Mouse (Mus musculus): ENCODE results near the gene Gpalpp1.

The Gpalpp1 gene

GRCm38 (mm10) chr14:76110396-76111221 is at the start of gene Gpalpp1, which contains the start of gene Nufip1:
Gene Gpalpp1, minus strand, starts transcription at chr14:76110760.
Gene Nufip1, plus strand, starts transcription at chr14:76110891.
- DNase-seq (ENCODE audit: low spot score in 2 of 2): peak; percentile 85 to 94

DNA sequence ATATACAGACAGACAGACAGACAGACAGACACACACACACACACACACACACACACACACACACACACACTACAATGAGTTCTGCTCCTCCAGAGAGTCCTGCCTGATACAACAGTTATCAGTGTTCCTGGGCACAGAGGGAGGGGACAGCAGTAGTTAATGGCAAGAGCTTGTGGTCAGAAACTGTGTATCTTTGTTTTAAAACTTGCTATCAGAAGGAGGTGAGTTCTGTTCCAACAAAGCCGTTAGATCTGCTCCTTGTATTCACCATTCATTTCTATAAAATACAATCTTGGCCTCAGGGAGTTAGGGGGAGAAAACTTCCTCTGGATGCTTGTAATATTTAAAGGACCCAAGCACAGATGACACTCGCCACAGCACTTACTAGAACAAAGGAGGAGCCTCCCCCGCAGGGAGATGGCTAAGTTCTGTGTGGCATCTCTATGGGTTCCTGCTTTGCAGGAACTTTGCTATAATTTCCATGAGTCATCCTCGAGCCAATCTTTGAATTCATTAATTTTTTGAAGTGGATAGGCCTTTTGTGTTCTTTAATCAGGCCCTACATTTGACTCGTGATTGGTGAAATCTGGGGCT is 47.7 kb upstream of the Gpalpp1 start:
- no peak for DNase-seq (ENCODE audit: low spot score in 2 of 2)

GRCm38 (mm10) chr14:76153828-76154227 is 43.3 kb upstream of the Gpalpp1 start:
- no peak for DNase-seq (ENCODE audit: low spot score in 2 of 2)

GRCm38 (mm10) chr14:76153003-76153675 is 42.6 kb upstream of the Gpalpp1 start:
- peak in 1 of 2 experiments; percentile 11 for DNase-seq (ENCODE audit: low spot score in 2 of 2)

DNA sequence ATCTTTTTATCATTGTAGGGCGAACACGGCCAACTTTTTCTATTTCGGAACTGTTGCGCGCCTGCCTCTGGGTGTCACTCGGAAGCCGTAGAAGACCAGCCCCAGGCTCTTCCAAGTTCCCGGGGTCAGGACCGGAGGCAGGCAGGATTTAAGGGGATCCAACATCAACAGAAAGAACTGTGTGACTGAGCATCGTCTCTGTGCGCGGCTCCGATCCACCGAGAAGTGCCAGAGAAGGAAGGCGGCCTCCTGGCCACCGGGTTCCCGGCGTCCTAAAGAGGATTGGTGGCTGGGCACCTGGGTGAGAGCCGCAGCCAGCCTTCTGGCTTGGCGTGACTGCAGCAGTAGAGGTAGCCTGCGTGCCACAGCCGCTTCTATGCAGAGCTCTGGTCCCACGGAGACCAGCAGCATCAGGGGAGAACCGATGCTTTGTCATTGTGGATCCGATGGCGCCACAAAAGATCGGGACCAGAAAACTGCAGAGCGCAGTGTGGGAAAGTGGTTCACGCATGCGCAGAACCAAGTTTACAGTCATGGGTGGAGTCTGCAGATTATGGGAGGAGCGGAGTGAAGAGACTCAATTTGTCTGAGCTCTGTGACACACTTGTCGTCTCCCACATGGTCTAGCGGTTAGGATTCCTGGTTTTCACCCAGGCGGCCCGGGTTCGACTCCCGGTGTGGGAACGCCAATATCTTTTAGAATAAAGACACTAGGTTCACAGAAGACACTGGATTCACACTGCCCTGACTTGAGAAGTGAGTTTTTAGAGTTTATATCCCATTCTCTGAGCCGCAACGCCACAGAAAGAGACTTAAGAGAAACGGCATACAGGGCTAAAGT is 41.8 kb upstream of the Gpalpp1 start:
- DNase-seq (ENCODE audit: low spot score in 2 of 2): peak; percentile 89 to 99

DNA sequence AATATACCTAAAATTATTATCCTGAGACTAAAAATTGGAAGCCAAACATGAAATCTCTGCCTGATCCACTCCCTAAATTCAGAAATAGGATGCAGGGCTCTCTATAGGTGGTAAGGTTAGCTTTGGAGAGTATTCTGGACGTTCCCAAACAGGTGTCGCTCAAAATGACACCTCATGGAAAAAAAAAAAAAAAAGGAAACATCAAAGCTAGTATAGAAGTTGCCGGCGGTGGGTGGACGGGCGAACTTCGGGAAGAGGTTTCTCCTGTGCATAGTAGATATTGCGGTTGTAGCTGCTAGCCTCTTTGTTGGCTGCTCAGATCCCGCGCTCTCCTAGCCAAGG is 41.2 kb upstream of the Gpalpp1 start:
- no peak for DNase-seq (ENCODE audit: low spot score in 2 of 2)

DNA sequence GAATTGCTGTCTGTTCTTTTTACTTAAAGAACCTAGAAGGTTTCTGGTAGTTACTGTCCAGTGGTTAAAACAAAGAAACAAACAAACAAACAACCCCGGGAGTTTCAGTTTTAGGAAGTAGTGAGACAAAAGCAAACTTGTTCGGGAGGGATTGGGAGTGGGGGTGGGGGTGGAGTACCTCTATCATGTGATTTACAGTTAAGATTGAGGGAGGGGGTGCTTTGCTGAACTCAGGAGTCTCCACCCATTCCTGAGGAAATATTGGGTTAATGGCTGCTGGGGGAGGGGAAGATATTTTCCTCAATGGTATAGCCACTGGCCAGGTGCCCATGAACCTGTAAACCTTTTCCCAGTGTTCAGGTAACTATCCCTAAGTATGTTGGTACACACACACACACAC is 40.5 kb upstream of the Gpalpp1 start:
- no peak for DNase-seq (ENCODE audit: low spot score in 2 of 2)

DNA sequence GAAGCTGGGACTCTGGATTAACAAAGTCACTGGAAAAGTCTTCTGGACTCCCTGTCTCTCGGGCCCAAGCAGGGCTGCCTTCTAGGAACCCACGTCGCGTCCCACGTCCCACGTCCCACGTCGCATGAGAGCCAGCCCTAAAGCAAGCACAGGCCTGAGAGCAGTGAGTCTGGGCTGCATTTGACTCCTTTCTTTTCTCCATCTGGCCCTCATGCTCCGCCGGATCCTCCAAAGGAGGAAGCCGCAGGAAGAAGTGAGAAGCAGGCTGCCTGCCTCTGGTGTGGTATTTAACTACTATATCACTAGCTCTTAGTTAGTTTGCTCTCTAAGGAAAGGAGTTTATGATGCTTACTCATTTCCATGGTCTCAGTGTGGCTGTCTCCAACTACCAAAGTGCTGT is 39.9 kb upstream of the Gpalpp1 start:
- no peak for DNase-seq (ENCODE audit: low spot score in 2 of 2)

- peak in 1 of 2 experiments; percentile 19 for DNase-seq (ENCODE audit: low spot score in 2 of 2)
Observed at GRCm38 (mm10) chr14:76149531-76150179, 39.1 kb upstream of the Gpalpp1 start.

- no peak for DNase-seq (ENCODE audit: low spot score in 2 of 2)
Observed at GRCm38 (mm10) chr14:76148294-76148693, 37.7 kb upstream of the Gpalpp1 start.

DNA sequence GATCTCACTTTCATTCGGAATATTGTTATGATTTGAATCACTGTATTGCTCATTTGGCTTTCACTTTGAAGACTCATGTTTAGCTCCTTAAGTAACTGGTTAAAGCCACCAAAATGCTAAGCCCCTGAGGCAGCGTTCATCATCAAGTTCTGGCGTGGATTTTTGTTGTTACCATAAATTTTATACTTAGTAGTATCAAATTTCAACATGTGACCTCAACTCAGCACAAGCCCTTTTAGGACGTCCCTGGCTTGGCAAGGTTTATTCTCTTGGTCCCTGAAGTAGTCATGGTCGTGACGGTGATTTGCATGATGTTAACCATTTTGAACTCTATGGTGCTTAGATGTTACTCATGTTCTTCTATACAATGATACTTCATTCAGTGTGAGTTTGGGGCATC is 36.5 kb upstream of the Gpalpp1 start:
- no peak for DNase-seq (ENCODE audit: low spot score in 2 of 2)

DNA sequence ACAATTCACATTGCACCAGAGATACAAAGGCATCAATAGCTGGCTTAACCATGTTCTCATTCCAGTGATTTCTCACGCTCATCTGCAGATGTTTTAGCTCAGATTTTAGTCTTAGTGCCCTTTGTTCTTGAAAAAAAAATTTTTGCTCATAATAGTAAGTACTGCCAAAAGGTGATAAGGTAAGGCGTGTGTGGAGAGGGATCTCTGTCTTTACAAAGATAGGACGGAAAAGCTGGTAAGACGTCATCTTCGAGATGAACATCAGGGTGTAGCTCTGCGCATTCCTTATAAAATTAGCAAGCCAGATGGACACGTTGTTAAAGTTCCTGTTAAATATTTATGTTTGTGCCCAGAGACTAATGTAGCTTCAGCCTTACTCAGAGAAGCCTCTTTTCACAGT is 35.3 kb upstream of the Gpalpp1 start:
- no peak for DNase-seq (ENCODE audit: low spot score in 2 of 2)

DNA sequence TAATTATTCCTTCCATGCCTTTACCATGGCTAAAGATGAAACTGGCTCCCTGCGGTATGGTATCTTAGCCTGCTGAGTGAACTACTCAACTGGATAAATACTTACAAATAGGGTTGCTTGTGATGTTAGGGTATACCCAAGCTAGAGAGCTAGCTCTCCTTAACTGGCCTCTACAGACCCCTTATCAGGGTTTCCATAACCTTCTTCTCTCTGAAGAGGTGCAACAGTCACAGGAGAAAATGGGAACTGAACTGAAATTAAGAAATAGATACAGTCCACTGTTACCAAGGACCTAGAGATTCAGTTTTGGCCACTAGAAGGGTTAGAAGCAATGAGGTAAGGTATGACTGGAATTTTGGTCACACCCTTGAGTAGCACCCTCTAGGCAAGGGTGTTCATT is 34.7 kb upstream of the Gpalpp1 start:
- no peak for DNase-seq (ENCODE audit: low spot score in 2 of 2)

DNA sequence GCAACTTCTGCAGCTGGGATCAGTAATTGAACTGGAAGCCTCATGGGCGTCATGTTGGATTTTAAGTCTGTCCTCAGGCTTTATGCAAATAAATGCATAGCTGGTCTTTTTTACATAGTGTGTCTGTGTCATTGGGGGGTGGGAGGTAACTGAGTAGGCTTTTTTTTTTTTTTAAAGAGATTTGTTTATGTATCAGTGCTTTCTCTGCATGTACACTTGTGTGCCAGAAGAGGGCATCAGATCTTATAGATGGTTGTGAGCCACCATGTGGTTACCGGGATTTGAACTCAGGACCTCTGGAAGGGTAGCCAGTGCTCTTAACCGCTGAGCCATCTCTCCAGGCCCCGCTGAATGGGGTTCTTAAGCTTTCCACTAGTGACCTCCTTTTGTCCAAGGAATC is 24.4 kb upstream of the Gpalpp1 start:
- no peak for DNase-seq (ENCODE audit: low spot score in 2 of 2)

- no peak for DNase-seq (ENCODE audit: low spot score in 2 of 2)
Observed at GRCm38 (mm10) chr14:76128174-76128573, 17.6 kb upstream of the Gpalpp1 start.

DNA sequence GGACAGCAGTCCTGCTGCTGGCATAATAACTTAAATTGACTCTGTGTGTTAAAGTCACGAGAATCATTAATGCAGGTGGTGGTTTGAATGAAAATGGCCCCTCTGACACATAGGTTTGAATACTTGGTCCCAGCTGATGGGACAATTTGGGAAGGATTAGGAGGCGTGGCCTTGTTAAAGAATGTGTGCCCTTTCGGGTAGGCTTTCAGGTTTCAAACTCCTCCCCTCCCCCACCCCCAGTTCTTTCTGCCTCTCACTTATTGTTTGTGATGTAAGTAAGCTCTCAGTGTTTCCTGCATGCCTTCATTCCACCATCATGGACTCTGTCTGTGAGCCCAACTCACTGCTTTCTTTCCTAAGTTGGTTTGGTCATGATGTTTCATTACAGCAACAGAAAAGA is 16.8 kb upstream of the Gpalpp1 start:
- DNase-seq (ENCODE audit: low spot score in 2 of 2): no peak

DNA sequence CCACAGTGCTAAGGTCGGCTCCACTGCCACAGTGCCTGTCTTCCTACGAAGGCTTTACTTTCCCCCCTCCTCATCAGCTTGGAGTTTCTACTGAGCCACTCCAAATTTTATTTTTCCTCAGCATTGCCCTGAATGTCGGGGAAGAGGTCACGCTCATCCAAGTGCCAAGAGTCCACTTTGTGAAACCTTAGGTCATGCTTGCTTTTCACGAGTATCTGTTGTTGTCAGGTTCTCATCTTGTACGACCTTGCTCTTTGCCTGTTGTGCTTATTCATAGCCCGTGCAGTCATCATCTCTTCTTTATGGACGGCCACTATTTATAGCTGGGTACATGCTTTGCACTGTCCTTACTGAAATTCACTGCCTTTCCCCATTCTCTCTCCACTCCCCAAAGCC is 12.1 kb upstream of the Gpalpp1 start:
- no peak for DNase-seq (ENCODE audit: low spot score in 2 of 2)

- DNase-seq (ENCODE audit: low spot score in 2 of 2): peak in 1 of 2 experiments; percentile 44
Observed at GRCm38 (mm10) chr14:76121901-76122662, 11.5 kb upstream of the Gpalpp1 start.

- peak; percentile 48 to 72 for DNase-seq (ENCODE audit: low spot score in 2 of 2)
Observed at GRCm38 (mm10) chr14:76120472-76120871, 9.9 kb upstream of the Gpalpp1 start.

DNA sequence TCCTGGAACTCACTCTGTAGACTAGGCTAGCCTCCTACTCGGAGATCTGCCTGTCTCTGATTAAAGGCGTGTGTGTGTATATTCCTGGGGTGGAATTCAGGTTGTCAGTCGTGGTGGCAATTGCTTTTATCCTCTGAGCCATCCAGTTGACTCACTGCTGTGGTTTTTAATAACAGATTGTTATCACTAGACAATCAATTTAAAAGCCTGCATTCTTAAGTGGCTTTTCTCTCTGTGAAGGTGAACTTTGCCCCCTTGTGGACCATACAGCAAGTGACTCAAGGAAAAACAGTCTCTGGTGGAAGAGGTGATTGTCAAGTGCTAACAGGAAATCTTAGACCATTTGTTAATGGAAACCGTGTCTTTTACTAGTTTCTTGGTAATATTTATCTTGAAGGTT is 8.4 kb upstream of the Gpalpp1 start:
- DNase-seq (ENCODE audit: low spot score in 2 of 2): no peak

GRCm38 (mm10) chr14:76115744-76116143 is 5.2 kb upstream of the Gpalpp1 start:
- DNase-seq (ENCODE audit: low spot score in 2 of 2): no peak

Data from left cerebral cortex, adult 9 months (tissue).